Mouse (Mus musculus) kidney, embryonic 16.5 days (tissue): ENCODE measurements around the gene Tcl1b5. TPM values are rescaled to one million over a fixed set of nuclear protein-coding genes. Genes with fewer than 3 reads are reported as not detected.
"Not testable (repeated sequence)": the region's sequence is repeated elsewhere in the genome, so short reads cannot be mapped to it uniquely, and the experiment has no call there.

Experiments
- ATAC-seq: fragments of 200-750 bp; cut with Nextera tagmentation; 2 replicates; pipeline ENCODE4 v1.8.0; 2017; ENCODE audit warnings: moderate TSS enrichment; ENCODE audit not compliant: low FRiP score, low TSS enrichment
- H3K27ac ChIP-seq: fragments of 300-500 bp; sonication (generic); 2 replicates; pipeline ENCODE4 v1.5.1; 2014; ENCODE audit warnings: low read length
- H3K27me3 ChIP-seq: fragments of 300-500 bp; sonication (generic); 2 replicates; pipeline ENCODE4 v1.6.1; 2014; ENCODE audit warnings: low read length, control low read depth, mixed read lengths; ENCODE audit not compliant: insufficient read depth
- H3K36me3 ChIP-seq: fragments of 300-500 bp; sonication (generic); 2 replicates; pipeline ENCODE4 v1.6.1; 2014; ENCODE audit warnings: low read length, control low read depth, mixed read lengths; ENCODE audit not compliant: insufficient read depth
- H3K4me1 ChIP-seq: fragments of 300-500 bp; sonication (generic); 2 replicates; pipeline ENCODE4 v1.6.1; 2014; ENCODE audit warnings: low read length, control low read depth, mixed read lengths; ENCODE audit not compliant: insufficient read depth
- H3K4me2 ChIP-seq: fragments of 300-500 bp; sonication (generic); replicated peaks from 2 replicates; pipeline ENCODE4 v1.6.1; 2014; ENCODE audit warnings: low read depth, low read length
- H3K4me3 ChIP-seq: fragments of 300-500 bp; sonication (generic); 2 replicates; pipeline ENCODE4 v1.5.1; 2014; ENCODE audit warnings: mild to moderate bottlenecking, low read length
- H3K9ac ChIP-seq: fragments of 300-500 bp; sonication (generic); replicated peaks from 2 replicates; pipeline ENCODE4 v1.6.1; 2014; ENCODE audit warnings: low read length
- H3K9me3 ChIP-seq: fragments of 300-500 bp; sonication (generic); 2 replicates; pipeline ENCODE4 v1.6.1; 2016; ENCODE audit warnings: low read length, control low read depth
- WGBS: fragments of 180-500 bp; shearing (Covaris S2); extraction: QIAGEN DNeasy Blood & Tissue Kit; methylation state at CpG from one replicate; pipeline ENCODE4 v1.1.7; 2014; 5-methylcytosine and 5-hydroxymethylcytosine counted together
- polyA plus RNA-seq: library from polyadenylated mRNA; unstranded; fragments of >200 nt; fragmentation: Nextera tagmentation; extraction: Ambion mirVana; gene quantifications from 2 replicates; pipeline ENCODE4 v1.2.1, GENCODE M21; 2015

Gene Tcl1b5
- polyA plus RNA-seq, 1 experiment from 2014 or later = not detected

GRCm38 (mm10) chr12:105155286-105155685 lies 20.9 kb upstream of the Tcl1b5 start:
- not testable (repeated sequence) for H3K27me3 ChIP-seq, ATAC-seq, H3K9me3 ChIP-seq, H3K27ac ChIP-seq, H3K36me3 ChIP-seq, H3K4me1 ChIP-seq, H3K4me2 ChIP-seq, H3K4me3 ChIP-seq, H3K9ac ChIP-seq
- WGBS = 52% methylated on average over 4 of the region's 4 CpGs

GRCm38 (mm10) chr12:105158842-105159241 lies 17.3 kb upstream of the Tcl1b5 start:
- Histone ChIP-seq H3K27ac (no peak overlapping the region), H3K4me3 (no peak overlapping the region), H3K36me3 (no peaks in the 10 kb centered on the region), H3K9me3 (no peaks in the 10 kb centered on the region), H3K9ac (no peak overlapping the region), H3K4me2 (no peak overlapping the region), H3K4me1 (no peaks in the 10 kb centered on the region), H3K27me3 (no peaks in the 10 kb centered on the region)
- no peak for ATAC-seq
- WGBS = 73% methylated on average over 6 of the region's 6 CpGs

GRCm38 (mm10) chr12:105159390-105159789 lies 16.8 kb upstream of the Tcl1b5 start, which contains the start of gene Tcl1b1:
TSS of gene Tcl1b1 (plus strand) at chr12:105159690.
- WGBS = 75% methylated on average over 4 of the region's 4 CpGs
- H3K4me1 ChIP-seq = no peaks in the 10 kb centered on the region
- no peak within 1 kb of the TSS for H3K4me3 ChIP-seq
- H3K4me2 ChIP-seq = no peak within 1 kb of the TSS
- no peaks in the 10 kb centered on the region for H3K36me3 ChIP-seq
- no peaks in the 10 kb centered on the region for H3K9me3 ChIP-seq
- H3K9ac ChIP-seq = no peak within 1 kb of the TSS
- H3K27me3 ChIP-seq = no peaks in the 10 kb centered on the region
- H3K27ac ChIP-seq = no peak within 1 kb of the TSS
- no peak for ATAC-seq

- H3K9me3 ChIP-seq = no peaks in the 10 kb centered on the region
- no peak overlapping the region for H3K9ac ChIP-seq
- H3K4me1 ChIP-seq = no peaks in the 10 kb centered on the region
- H3K36me3 ChIP-seq = no peaks in the 10 kb centered on the region
- no peak overlapping the region for H3K27ac ChIP-seq
- no peak for ATAC-seq
- H3K4me3 ChIP-seq = no peak overlapping the region
- WGBS = 49% methylated on average over 3 of the region's 3 CpGs
- H3K4me2 ChIP-seq = no peak overlapping the region
- H3K27me3 ChIP-seq = no peaks in the 10 kb centered on the region
Measured at GRCm38 (mm10) chr12:105166734-105167133, 9.4 kb upstream of the Tcl1b5 start.

DNA sequence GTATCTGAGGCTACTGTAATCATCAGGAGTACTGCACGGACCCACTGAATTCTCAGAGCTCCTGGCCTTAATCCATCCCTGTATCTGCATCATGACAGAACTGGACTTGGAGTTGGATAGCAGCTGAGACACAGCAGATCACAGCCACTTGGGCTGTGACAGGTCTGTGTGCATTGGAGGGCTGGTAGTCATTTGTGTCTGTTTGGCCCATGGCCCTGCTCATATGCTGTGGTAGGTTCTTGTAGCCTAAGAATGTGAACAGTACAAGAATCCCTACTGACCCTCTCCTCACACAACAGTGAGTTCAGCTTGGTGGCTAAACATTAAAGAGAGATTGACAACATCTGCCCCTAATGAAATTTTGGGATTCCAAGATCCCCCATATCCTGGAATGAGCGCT lies 2.8 kb upstream of the Tcl1b5 start:
- H3K36me3 ChIP-seq = no peaks in the 10 kb centered on the region
- H3K9ac ChIP-seq = no peak overlapping the region
- 84% methylated on average over 2 of the region's 2 CpGs for WGBS
- no peaks in the 10 kb centered on the region for H3K9me3 ChIP-seq
- H3K27ac ChIP-seq = no peak overlapping the region
- ATAC-seq = no peak
- no peaks in the 10 kb centered on the region for H3K27me3 ChIP-seq
- H3K4me3 ChIP-seq = no peak overlapping the region
- H3K4me1 ChIP-seq = no peaks in the 10 kb centered on the region
- no peak overlapping the region for H3K4me2 ChIP-seq

DNA sequence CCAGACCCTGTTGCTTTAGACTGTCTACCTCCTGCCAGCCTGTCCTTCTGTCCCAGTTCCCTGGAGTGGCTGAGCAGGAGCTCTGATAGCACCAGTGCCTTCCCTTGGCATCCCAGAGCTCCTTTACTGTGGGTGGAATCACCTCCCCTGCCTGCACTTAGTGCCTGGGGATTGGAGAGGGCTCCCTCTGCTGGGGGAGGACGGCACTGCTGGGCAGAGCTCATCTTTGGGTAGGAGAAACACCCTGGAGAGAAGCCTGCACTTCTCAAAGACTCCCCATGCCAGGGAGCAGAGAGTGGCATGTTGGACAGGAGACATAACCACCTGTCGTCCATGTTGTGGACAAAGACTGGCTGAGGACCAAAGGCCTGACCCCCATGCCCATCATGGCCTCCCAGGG lies 1.8 kb upstream of the Tcl1b5 start:
- not testable (repeated sequence) for H3K4me1 ChIP-seq, H3K36me3 ChIP-seq, ATAC-seq, H3K9ac ChIP-seq, H3K9me3 ChIP-seq, H3K4me3 ChIP-seq, H3K4me2 ChIP-seq, H3K27ac ChIP-seq, H3K27me3 ChIP-seq
- WGBS = 37% methylated on average over 2 of the region's 2 CpGs

DNA sequence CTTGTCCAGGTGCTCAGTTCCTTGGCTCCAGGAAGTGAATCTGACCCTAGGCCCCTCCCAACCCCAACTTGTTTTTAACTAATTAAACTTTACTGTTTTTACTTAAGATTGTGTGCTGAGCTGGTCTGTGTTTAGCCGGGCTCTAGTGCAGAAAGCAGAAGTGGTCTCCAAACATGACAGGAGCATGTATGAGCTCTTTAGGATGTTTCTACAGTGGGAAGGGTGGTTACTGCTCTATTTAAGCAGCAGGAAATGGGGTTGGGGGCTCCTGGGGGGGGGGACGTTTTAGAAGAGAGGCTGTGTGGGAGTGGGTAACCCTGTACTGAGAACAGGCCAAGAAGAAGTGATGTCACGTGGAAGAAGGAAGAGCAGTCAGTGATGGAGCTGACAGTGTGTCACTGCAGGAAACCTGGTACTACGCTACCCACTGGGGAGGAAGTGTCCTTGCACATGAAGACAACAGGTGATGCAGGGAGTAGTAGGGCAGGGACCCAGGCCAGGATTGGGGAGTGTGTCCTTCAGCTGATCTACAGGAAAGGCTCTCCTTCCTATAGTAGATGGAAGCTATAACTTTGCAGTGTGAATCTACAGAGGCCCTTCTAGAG lies 5.0 kb downstream of the Tcl1b5 start:
- H3K4me3 ChIP-seq, H3K36me3 ChIP-seq, H3K27ac ChIP-seq, H3K4me2 ChIP-seq, H3K9ac ChIP-seq, H3K9me3 ChIP-seq, ATAC-seq, H3K4me1 ChIP-seq, H3K27me3 ChIP-seq: not testable (repeated sequence)
- WGBS = 67% methylated on average over 4 of the region's 4 CpGs

DNA sequence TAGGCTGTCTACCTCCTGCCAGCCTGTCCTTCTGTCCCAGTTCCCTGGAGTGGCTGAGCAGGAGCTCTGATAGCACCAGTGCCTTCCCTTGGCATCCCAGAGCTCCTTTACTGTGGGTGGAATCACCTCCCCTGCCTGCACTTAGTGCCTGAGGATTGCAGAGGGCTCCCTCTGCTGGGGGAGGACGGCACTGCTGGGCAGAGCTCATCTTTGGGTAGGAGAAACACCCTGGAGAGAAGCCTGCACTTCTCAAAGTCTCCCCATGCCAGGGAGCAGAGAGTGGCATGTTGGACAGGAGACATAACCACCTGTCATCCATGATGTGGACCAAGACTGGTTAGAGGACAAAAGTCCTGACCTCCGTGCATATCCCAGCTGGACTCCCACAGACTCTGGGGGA lies 12.8 kb downstream of the Tcl1b5 start:
- H3K9ac ChIP-seq, H3K36me3 ChIP-seq, H3K4me3 ChIP-seq, H3K27ac ChIP-seq, H3K4me2 ChIP-seq, H3K9me3 ChIP-seq, ATAC-seq, H3K27me3 ChIP-seq, H3K4me1 ChIP-seq: not testable (repeated sequence)
- WGBS = 37% methylated on average over 2 of the region's 2 CpGs

DNA sequence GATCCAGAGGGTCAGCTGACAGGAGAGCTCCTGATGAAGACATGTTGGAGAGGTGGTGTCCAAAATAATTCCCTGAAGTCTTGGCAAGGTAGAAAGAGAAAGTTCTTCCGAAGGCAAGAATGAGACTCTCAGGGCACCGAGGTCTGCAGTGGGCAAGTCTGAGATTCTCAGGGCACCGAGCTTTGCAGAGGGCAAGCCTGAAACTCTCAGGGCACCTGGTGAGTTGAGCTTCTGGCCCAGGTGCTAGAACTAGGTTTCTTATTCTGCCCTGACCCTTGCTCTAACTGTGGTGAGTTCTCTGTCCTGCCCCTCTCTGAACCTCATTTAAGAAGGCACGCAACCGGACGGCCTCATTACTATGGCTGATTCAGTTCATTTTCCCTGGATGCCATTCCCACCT lies 14.6 kb downstream of the Tcl1b5 start, which contains the start of gene Tcl1b3:
TSS of gene Tcl1b3 (plus strand) at position 301 of the 400 bp plus-strand sequence.
- ATAC-seq, H3K27me3 ChIP-seq, H3K36me3 ChIP-seq, H3K4me2 ChIP-seq, H3K4me1 ChIP-seq, H3K9ac ChIP-seq, H3K9me3 ChIP-seq, H3K27ac ChIP-seq, H3K4me3 ChIP-seq: not testable (repeated sequence)
- 96% methylated on average over 6 of the region's 6 CpGs for WGBS

- not testable (repeated sequence) for H3K9ac ChIP-seq, H3K4me2 ChIP-seq, H3K4me3 ChIP-seq, H3K27me3 ChIP-seq, H3K9me3 ChIP-seq, H3K27ac ChIP-seq, H3K4me1 ChIP-seq, ATAC-seq, H3K36me3 ChIP-seq
- WGBS = 69% methylated on average over 7 of the region's 7 CpGs
Measured at GRCm38 (mm10) chr12:105199684-105200497, 23.7 kb downstream of the Tcl1b5 start.
